Mouse (Mus musculus): ENCODE results near the gene Kcnt1. TPM values are rescaled to one million over a fixed set of nuclear protein-coding genes. Genes with fewer than 3 reads are reported as not detected.
A peak's percentile ranks its signal among the peaks of the same experiment; 100 is the strongest.

Kcnt1 gene
- total RNA-seq, 2 experiments from 2014 or later, result not detected

DNA sequence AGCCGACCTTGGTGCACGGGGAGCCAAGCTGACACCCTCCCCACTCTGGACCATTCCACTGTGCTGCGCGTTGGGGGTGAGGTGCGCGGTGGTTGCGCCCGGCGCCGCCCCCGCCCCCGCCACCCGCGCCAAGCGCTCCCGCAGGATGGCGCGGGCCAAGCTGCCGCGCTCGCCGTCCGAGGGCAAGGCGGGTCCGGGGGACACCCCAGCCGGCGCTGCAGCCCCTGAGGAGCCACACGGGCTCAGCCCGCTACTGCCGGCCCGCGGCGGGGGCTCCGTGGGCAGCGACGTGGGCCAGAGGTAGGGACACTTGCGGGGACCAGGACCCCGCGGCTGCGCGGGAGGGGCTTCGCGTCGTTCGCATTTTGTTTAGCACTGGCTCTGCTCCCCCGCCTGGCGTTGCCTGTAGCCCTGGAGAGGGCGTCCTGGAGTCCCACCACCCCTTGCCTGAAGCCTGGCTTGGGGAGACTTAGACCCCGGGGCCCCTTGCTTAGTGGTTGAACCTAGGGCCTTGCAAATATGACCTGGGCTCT is 14.3 kb downstream of the Kcnt1 start:
- ATAC-seq (replicated peaks; ENCODE audit: poor library complexity), result no peak

DNA sequence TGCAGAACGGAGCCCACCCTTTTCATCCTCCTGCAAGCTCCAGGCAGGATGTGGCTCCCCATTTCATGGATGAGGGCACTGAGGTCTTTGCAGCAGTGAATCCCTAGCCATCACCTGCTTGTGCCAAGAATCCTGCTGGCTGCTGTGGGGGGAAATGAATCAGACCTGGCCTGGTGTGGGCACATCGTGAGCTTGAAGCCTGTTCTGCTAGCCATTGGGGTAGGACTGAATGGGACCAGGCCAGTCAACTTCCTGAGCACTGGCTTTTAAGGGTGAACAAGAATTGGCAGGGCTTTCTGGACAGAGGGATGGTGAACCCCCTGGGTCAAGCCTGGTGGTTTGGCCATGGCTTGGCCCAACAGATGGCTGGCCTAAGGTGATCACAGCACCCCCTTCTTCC is 15.0 kb downstream of the Kcnt1 start:
- ATAC-seq (replicated peaks; ENCODE audit: poor library complexity), result no peak

DNA sequence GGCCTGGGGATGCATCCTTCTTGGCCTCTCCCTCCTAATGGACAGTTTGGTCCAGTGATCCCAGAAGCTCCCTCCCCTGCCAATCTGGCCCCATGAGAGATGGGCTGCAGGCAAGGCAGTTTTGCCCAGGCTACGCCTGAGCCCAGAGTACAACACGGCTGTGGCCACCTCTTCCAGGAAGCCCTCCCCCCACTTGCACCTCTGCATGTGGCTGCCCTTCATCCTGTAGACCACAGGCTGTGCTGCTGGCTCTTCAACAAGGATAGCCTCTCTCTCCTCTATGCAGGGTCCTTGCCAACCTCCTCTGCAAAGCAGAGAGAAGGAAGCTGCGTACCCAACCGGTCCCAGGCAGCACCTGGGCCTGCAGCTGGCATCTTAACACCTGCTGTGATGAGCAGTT is 15.5 kb downstream of the Kcnt1 start:
- no peak for ATAC-seq (replicated peaks; ENCODE audit: poor library complexity)

DNA sequence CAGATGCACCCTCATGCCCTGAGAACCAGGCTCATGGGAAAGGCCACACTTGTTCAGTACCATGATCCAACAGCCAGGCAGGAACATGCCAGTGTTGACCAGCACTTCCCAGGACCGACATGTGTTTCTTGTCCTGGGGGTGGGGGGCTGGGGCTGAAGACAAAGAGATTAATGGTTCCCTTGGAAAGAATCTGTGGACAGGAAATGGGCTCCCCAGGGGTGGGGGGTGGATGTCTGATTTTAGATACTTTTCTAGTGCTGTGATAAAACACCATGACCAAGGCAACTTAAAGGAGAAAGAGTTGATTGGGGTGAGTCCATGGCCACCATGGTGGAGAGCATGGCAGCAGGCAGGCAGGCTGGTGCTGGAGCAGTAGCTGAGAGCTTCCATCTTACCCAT is 18.7 kb downstream of the Kcnt1 start:
- no peak for ATAC-seq (replicated peaks; ENCODE audit: poor library complexity)

DNA sequence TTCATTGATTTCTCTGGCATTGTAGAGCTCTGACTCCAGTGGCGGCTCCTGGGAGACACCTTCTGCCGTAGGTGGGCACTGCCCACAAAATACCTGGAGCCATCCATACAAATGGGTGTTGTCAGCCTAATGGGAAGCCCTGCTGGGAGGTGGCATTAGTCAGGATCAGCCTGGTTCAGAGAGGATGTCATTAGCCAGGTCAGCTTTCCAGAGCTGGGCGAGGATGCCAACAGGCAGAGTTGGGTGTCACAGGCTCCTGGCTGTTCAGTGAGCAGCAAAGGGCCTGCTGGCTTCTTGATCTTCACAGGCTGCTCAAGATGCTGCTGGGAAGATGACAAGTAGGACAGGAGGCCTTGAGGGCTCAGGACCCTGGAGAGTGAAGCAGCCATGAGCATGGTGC is 21.2 kb downstream of the Kcnt1 start:
- ATAC-seq (replicated peaks; ENCODE audit: poor library complexity), result no peak

DNA sequence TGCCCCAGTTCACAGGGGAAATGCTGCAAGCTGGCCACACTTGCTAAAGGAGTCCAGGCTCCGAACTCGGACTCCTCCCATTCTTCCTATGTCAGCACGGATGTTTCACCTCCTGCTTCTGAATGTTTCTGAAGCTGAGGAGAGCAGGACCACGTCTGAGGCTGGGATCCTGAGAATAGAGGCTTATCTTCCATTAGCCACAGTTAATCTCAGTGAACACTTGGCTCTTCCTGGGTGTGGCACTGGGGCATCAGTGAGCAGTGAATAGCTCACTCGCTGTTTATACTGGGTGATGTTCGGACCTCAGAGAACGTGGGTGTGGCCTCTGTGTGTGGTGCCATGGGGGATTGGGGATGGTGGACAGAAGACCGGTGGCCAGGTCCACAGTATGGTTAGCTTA is 23.7 kb downstream of the Kcnt1 start:
- ATAC-seq (replicated peaks; ENCODE audit: poor library complexity), result 0 out of 2 replicates have a peak, but pooled peaks have one; percentile 20

DNA sequence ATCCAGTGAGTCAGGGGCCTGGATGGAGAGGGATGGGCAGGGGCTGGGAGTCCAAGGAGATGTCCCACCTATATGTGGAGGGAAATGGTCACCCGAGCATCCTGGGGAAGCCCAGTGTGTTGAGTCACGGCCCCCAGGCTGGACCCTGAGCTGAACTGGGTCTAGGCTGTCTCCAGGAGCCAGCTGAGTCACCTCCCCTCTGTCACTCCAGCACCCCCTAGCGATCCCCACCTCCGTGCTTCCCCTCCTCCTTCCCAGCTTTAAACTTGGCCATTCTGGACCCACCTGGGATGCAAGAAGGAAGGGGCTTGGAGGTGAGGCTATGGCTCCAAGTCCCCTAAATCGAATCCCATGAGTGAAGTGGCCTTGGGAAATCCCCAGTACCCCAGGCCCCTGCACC is 24.6 kb downstream of the Kcnt1 start:
- ATAC-seq (replicated peaks; ENCODE audit: poor library complexity), result no peak

DNA sequence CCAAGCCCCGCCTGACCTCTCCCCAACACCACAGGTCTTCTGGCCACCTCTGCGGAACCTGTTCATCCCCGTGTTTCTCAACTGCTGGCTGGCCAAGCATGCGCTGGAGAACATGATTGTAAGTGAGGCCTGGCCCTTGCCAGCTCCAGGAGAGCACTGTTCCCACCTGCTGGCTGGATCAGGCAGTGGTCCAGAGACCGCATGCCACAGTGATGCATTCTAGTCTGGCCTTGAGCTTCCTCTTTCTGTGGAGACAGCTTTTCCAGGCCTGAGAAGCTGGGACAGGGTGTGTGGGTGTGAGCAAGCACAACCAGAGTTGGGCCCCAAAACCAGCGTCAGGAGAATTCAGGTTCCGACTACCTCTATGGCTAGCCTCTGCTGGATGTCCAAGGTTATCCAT is 28.9 kb downstream of the Kcnt1 start:
- peak; percentile 83 for ATAC-seq (replicated peaks; ENCODE audit: poor library complexity)

DNA sequence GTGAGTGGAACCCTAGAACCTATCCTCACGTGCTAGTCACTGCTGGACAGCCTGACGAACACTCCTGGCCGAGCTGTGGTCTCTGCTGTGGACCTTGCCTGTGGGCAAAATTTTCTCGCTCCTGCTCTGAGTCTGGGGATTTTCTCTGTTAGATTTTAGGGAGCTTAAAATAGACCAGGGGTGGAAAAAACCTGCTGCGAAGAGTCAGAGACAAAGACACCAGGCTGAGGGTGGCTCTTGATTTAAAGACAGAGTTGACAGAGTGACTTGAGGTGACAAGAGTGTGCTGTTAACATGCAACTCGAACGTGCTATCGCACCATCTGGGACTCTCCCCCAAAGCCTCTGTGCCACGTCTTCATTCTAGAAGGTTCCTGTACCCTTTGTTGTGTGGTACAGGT is 35.4 kb downstream of the Kcnt1 start:
- ATAC-seq (replicated peaks; ENCODE audit: poor library complexity), result no peak

DNA sequence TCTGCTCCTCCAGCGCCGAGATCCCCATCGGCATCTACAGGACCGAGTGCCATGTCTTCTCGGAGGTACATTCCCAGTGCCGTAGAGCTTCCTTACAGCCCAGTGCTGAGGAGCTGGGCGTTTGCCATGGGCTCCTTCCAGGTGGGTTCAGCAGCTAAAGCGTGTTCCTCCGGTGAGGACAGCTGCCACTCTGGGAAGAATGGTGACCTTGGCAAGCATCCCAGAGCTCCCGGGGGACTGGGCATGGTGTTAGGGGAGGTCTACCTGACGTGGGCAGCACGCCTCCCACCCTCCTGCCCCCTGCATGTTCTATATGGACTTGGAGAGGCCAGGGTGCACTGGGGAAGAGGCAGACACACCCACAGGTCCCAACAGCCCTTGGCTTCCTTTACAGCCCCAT is 46.3 kb downstream of the Kcnt1 start:
- no peak for ATAC-seq (replicated peaks; ENCODE audit: poor library complexity)

DNA sequence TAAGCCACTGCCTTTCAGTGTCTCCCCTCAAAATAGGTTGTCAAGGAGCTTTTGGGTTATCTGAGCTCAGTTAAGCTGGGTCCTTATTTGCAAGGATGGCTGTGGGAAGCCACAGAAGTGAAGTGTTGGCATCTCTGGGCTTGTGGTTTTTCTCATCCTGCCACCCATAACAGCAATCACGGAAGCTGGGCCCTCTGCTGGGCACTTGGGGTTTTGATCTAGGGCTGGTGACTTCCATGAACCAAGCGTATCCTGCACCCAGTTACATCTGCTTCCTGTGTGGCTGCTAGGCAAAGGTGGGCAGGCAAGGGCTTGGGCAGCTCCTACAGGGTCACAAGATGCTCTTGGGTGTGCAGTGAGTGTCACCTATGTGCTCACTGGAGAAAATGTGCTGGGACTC is 49.7 kb downstream of the Kcnt1 start:
- ATAC-seq (replicated peaks; ENCODE audit: poor library complexity), result peak; percentile 86

DNA sequence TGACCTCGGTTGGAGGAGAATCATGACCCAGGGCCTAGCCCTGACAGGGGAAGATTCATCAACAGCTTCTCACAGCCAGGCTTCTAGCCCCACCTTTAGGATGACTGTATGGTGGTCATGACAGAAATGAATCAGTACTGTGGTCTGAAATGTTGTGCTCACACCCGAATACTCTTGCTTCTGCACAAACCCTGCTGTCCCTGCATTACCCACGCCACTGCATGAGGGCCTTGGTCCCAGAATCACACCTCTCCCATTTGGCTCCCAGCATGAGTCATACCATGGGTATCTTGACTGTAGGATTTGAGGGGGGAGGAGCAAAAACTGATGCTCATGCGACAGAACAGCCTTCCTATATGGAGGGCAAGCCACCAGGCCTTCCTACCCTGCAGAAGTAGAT is 50.7 kb downstream of the Kcnt1 start:
- ATAC-seq (replicated peaks; ENCODE audit: poor library complexity), result no peak

DNA sequence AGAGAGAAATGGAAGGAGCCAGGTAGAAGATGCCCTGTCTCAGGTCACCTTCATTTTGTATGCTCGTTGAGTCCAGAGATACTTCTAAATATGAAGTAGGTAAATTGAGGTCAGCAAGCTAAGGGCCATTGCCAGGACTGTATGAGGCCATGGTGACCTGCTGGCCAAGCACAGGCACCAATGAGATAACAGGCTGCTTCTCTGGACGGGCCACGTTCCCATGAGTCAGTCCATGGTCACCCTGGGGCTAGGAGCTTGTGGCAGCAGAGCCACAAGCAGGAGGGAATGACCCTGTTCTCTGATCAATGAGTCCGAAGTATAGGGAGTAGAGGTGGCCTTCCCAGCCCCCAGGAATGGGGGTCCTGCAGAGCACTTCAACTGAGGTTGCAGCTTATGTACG is 51.3 kb downstream of the Kcnt1 start:
- ATAC-seq (replicated peaks; ENCODE audit: poor library complexity), result no peak

DNA sequence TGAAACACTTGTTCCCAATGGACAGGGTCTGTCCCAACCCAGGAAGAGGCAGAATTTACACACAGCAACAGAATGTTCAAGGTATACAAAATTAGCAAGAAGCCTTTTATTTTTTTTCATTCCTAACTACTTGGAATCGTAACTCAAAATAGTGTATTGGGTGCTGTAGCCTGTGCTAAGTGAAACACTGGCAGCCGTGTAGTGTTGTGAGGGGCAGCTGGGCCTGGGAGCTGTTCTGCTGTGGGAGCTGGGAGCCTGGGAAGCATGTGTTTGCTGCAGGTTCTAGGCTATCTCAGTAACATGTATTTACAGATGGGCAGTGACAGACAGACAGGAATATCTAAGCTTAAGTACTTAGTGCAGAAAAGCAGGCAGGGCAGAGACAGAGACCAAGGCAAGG is 54.9 kb downstream of the Kcnt1 start:
- ATAC-seq (replicated peaks; ENCODE audit: poor library complexity), result no peak

DNA sequence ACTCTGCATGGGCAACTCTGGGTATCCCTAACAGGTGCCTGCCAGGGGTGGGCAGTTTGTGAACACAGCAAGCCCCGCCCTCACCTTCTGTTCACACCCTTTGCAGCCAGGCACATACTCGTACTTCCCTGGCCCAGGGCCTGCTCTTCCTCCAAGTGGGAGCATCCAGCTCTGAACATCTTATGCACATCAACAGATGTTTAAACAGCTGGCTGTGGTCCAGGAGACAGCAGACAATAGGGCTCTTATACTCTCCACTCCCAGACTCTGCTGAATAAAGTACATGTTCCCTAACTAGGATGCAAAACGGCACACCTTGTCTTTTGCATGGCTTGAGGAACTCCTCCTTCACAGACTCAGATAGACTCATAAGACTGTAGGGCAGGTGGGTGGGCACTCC is 56.4 kb downstream of the Kcnt1 start:
- ATAC-seq (replicated peaks; ENCODE audit: poor library complexity), result no peak

DNA sequence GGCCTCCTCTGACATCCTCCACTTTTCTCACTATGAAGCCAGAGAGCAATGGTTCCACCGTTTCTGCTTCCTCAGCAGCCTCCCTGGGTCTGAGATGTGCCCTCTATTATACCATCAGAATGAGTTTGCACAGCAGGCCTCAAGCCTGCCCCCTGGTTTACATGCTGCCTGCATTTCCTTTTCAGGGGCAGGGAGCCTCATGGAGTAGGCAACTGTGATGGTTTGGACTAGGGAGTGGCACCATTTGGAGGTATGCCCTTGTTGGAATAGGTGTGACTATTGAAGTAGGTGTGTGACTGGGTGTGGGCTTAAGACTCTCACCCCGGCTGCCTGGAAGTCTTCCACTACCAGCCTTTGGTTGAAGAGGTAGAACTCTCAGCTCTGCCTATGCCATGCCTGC is 60.3 kb downstream of the Kcnt1 start:
- no peak for ATAC-seq (replicated peaks; ENCODE audit: poor library complexity)

DNA sequence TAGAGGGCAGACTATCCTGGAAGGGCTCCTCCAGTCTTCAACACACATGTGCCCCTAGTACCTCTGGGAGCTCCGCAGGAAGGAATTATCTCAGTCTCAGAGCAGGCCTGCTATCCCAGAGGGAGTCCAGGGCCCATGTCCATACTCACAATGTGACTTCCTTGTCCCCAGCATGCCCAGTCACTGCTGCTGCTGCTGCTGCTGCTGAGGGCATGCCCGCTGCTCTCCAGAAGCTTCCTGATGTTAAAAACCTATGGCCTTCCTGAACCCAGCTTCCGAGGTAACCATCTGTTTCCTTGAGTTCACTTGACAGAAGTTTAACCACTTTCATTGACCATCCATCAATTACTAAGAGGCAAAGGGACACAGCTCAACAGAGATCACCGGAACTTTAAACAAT is 61.4 kb downstream of the Kcnt1 start:
- no peak for ATAC-seq (replicated peaks; ENCODE audit: poor library complexity)

DNA sequence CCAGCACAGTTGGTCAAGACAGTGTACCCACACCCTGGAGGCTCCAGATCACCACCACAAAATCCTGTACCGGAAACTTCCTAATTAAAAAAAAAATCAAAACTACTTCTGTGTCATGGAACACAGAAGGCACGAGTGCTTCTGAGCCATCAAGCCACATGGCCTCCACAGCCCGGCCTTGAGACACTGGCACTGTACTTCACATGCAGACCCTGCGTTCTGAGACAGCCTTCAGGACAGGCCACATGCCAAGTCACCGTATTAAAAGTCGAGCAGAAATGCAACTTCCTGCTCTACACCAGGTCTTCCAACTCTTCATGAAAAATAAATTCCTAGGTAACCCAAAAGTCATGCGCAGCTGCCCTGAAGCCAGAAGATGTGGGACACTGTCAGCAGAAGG is 64.3 kb downstream of the Kcnt1 start:
- no peak for ATAC-seq (replicated peaks; ENCODE audit: poor library complexity)

DNA sequence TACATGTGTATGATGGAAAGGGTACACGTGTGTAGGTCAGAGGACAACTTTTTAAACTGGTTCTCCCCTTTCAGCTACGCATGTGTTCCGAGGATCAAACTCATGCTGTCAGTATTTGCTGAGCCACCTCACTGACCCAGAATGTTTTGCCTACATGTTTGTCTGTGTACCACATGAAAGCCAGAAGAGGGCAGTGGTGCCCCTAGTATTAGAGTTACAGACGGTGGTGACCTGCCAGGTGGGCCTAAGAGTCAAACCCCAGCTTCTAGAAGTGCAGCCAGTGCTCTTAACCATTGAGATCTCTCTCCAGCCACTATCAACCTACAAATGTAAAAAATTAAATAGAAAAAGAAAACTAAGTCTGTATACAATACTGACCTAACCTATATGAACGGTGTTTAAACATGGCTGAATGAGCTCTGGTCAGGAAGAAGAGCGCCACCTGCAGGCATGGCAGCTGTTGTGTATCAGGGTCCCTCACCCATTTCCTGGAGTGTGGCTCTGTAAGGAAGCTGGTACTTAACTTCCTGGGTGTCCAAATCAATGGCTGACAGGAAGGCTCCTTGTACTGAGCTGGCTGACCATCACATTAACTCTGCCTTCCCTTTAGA is 67.8 kb downstream of the Kcnt1 start:
- peak; percentile 80 for ATAC-seq (replicated peaks; ENCODE audit: poor library complexity)

DNA sequence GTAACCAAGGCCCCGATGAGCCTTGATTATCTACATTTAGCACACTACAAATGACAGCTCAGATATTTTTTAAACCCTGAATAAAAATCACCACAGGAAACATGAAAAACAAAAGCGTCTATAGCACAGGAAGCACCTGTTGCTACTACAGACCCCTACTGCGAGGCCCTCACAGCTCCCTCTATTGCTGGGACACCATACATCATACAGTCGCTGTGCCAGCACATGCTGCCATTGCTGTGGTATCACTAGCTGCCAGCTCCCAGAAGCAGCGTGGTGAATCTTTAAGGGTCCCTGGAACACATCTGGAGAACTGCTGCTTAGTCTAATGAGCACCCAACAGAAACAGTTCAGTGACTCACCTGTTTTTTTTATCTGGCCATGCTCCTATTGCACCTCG is 77.0 kb downstream of the Kcnt1 start:
- 0 out of 2 replicates have a peak, but pooled peaks have one; percentile 37 for ATAC-seq (replicated peaks; ENCODE audit: poor library complexity)

DNA sequence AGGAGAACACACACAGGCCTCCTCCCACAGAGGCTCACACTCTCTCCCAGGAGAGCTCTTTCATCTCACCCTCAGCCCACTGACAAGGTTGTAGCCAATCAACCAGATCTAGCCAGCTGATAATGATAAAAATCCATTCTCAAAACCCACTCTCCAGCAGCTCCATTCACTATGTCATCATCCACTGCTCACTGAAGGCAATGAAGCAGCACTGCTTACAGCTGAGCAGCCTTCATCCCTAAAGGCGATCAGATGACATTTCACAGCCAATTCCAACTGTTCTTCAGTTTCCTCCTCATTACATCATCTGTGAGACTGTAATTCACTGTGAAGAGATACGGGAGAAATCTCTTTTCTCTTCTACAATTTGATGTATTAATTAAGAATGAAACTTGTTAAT is 80.3 kb downstream of the Kcnt1 start:
- ATAC-seq (replicated peaks; ENCODE audit: poor library complexity), result no peak

DNA sequence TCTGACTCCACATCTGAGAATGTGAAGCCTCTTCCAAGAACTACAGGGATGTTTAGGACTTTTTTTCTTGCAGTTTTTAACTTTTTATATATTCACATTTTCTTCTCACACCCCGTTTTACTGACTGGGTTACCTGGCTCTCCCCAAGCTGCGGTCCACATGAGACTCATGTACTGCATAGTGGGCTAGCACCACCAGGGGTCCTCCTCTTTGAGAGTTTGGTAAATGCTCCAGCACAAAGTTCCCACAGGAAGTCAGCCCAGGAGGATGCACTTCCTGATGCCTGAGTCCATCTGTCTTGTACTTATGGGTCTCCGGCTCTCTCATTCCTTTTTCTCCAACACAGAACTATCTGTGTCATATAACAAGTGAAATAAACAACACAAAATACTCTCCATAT is 84.4 kb downstream of the Kcnt1 start:
- no peak for ATAC-seq (replicated peaks; ENCODE audit: poor library complexity)

DNA sequence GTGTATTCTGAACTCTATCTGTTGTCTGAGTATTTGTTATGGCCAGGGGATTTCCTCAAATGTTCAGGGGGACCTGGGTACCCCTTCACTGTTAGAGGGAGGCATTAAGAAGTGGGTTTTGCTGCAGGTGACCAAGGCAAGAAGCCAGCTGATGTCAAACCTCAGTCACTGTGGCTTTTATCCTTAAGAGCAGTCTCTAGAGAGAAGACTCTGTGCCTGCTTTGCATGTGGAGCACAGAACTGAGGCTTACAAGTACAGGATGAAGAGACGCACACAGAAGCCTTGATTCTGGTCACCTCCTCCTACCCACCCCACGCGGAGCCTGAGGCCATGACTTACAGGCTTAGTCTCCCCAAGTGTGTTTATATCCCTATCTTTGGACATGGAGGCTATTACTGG is 85.8 kb downstream of the Kcnt1 start:
- no peak for ATAC-seq (replicated peaks; ENCODE audit: poor library complexity)
